Mouse (Mus musculus) lung, postnatal 0 days (tissue): ENCODE results near the gene Marc1.

Experiments used
- CTCF ChIP-seq: IDR thresholded peaks from 2 replicates; pipeline ENCODE4 v1.5.1; 2016; ENCODE audit warnings: antibody characterized with exemption, mild to moderate bottlenecking
- EP300 ChIP-seq: IDR thresholded peaks from 2 replicates; pipeline ENCODE4 v1.6.1; 2016; ENCODE audit warnings: antibody characterized with exemption, mild to moderate bottlenecking, control low read depth

- TF ChIP-seq CTCF (no peak), EP300 (no peak)
Measured at GRCm38 (mm10) chr1:184853922-184854321, 42.8 kb upstream of the Marc1 start.
